Mouse (Mus musculus) testis, postnatal 10 days (tissue): Measurements from ENCODE around the gene Gm2956.
"Not testable (repeated sequence)": the region's sequence is repeated elsewhere in the genome, so short reads cannot be mapped to it uniquely, and the experiment has no call there.

ENCODE experiments used
- DNase-seq: peaks from one replicate; pipeline ENCODE4 v3.0.0; 2021; ENCODE audit warnings: low spot score

Gene Gm2956

GRCm38 (mm10) chr14:3332087-3332677, at the start of gene Gm2956:
Gene Gm2956 (plus strand): TSS chr14:3332627.
- DNase-seq, result not testable (repeated sequence)

GRCm38 (mm10) chr14:3333406-3333805, 979 bp downstream of the Gm2956 start:
- DNase-seq, result not testable (repeated sequence)

GRCm38 (mm10) chr14:3394793-3395192, 62.4 kb downstream of the Gm2956 start, which contains the start of gene Gm10413:
Gene Gm10413 (plus strand): TSS chr14:3395093.
- not testable (repeated sequence) for DNase-seq
